ENCODE assay signal across 9 mouse cellular contexts in the genomic region with DNA sequence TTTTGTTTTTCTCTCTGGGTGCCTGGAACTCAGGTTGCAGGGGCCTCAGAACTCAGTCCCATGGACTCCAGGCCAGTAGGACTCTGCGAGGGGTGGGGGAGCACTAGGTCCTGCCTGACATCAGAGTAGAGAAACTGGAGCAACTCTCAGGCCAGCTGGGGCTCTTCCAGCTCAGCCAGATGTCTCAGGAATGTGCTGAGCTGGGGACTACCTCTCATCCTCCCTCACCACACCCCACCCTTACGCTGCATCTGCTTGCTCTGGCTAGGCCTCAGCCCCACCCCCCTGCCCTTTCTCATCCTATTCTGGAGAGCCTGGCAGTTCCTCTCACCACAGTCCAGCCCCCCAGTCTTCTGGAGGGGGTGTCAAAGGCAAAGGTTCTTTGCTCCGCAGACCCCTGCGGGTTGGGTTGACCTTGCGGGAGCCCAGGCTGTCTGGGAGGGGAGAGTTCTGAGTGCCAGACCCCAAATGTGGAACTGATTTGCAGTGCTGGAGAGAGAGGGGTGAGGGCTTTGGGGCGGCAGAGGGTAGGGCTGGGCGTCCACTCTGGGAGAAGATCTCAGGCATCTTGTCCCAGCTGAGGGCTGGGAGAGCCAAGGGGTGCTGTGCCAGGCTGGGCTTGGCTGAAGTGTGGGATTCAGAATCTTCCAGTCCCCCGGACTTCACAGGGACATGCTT. TPM values are rescaled to one million over a fixed set of nuclear protein-coding genes. Genes with fewer than 3 reads are reported as not detected.
DNase-seq lines count a peak whose midpoint lies in the region; ATAC-seq lines count a peak whose summit lies in the region.
"Had no signal": no experiment of that assay in that cellular context is flagged by ENCODE, and none has a peak within 500 bp of the region (broad histone marks: within the 10 kb centered on the region; RNA-seq: fewer than 3 reads in every experiment).

No protein-coding gene starts in this region.

- no peak overlapping the region; the same call in 1 of the 2 replicates for H3K27ac ChIP-seq in midbrain, embryonic 10.5 days (replicated peaks)
- H3K27ac ChIP-seq in midbrain, embryonic 13.5 days, result no peak overlapping the region
- H3K27ac ChIP-seq in neural tube, embryonic 11.5 days (ENCODE audit: low read depth, low read length), result no peak overlapping the region
- H3K27ac ChIP-seq: macrophage had no signal

- peaks cover 31% of the 10 kb centered on the region for H3K27me3 ChIP-seq in midbrain, embryonic 10.5 days (ENCODE audit: low read depth, poor library complexity, severe bottlenecking)
- H3K27me3 ChIP-seq in midbrain, embryonic 13.5 days, result peaks cover 15% of the 10 kb centered on the region; the same call in 1 of the 2 replicates
- no peaks in the 10 kb centered on the region for H3K27me3 ChIP-seq in neural tube, embryonic 11.5 days (ENCODE audit: control insufficient read depth, insufficient read depth, low read length)

- no peaks in the 10 kb centered on the region for H3K36me3 ChIP-seq in midbrain, embryonic 10.5 days
- no peaks in the 10 kb centered on the region for H3K36me3 ChIP-seq in midbrain, embryonic 13.5 days
- no peaks in the 10 kb centered on the region for H3K36me3 ChIP-seq in neural tube, embryonic 11.5 days (ENCODE audit: control insufficient read depth, insufficient read depth, low read length)

- peaks cover 28% of the 10 kb centered on the region for H3K4me1 ChIP-seq in midbrain, embryonic 10.5 days
- peaks cover 12% of the 10 kb centered on the region for H3K4me1 ChIP-seq in midbrain, embryonic 13.5 days (replicated peaks)
- H3K4me1 ChIP-seq in neural tube, embryonic 11.5 days (ENCODE audit: control insufficient read depth, insufficient read depth, low read length), result no peaks in the 10 kb centered on the region; the same call in 1 of the 2 replicates

- no peak overlapping the region for H3K9ac ChIP-seq in midbrain, embryonic 13.5 days (replicated peaks)
- H3K9ac ChIP-seq in neural tube, embryonic 11.5 days (ENCODE audit: low read length), result no peak overlapping the region

- H3K9me3 ChIP-seq in midbrain, embryonic 10.5 days (replicated peaks), result no peaks in the 10 kb centered on the region
- no peaks in the 10 kb centered on the region for H3K9me3 ChIP-seq in midbrain, embryonic 13.5 days
- H3K9me3 ChIP-seq in neural tube, embryonic 11.5 days (ENCODE audit: control insufficient read depth, low read length), result no peaks in the 10 kb centered on the region

- H3K4me2 ChIP-seq in midbrain, embryonic 13.5 days (replicated peaks), result no peak overlapping the region
- H3K4me2 ChIP-seq in neural tube, embryonic 11.5 days (ENCODE audit: low read depth), result no peak overlapping the region

- ATAC-seq in midbrain, embryonic 13.5 days, result no peak
- no peak for ATAC-seq in neural tube, embryonic 11.5 days (ENCODE audit: insufficient read depth, low FRiP score, low TSS enrichment)

- DNase-seq in midbrain, embryonic 10.5 days (ENCODE audit: low spot score), result peak; percentile 33
- DNase-seq in forelimb bud, embryonic 11.5 days (ENCODE audit: low read depth, low spot score), result peak; percentile 67
- peak; percentile 76 for DNase-seq in kidney, adult 9 months
- DNase-seq in neural tube, embryonic 11.5 days (ENCODE audit: low spot score), result peak; percentile 28
- DNase-seq in right cerebral cortex, adult 2 months (ENCODE audit: low spot score in 2 of 2), result no peak
- no peak for DNase-seq in T-cell, adult 2 months (ENCODE audit: low spot score)
- no peak for DNase-seq in thymus, postnatal 0 days (ENCODE audit: low spot score)

- no peak overlapping the region for H3K4me3 ChIP-seq in midbrain, embryonic 10.5 days
- no peak overlapping the region for H3K4me3 ChIP-seq in midbrain, embryonic 13.5 days (replicated peaks)
- no peak overlapping the region for H3K4me3 ChIP-seq in neural tube, embryonic 11.5 days (ENCODE audit: low read depth, low read length)

- 40% methylated on average over 8 of the region's 8 CpGs for WGBS in midbrain, embryonic 10.5 days
- WGBS in midbrain, embryonic 13.5 days, result 54% methylated on average over 8 of the region's 8 CpGs
- WGBS in neural tube, embryonic 11.5 days, result 38% methylated on average over 8 of the region's 8 CpGs

RNA-seq across cellular contexts. Expression of a gene that starts 11.4 kb away (rescaled TPM):
- polyA plus RNA-seq in midbrain, embryonic 10.5 days (2016; fragmentation: Nextera tagmentation; extraction: Ambion mirVana), result 0.96 and 1.6 TPM in 2 replicates
- 0.98 and 1.2 TPM in 2 replicates for polyA plus RNA-seq in midbrain, embryonic 13.5 days (2015; fragmentation: Nextera tagmentation; extraction: Ambion mirVana)
- polyA plus RNA-seq in neural tube, embryonic 11.5 days (2014; fragmentation: Nextera tagmentation; extraction: Ambion mirVana), result 1.6 and 2.0 TPM in 2 replicates
- polyA plus RNA-seq in thymus, postnatal 0 days (2015; fragmentation: Nextera tagmentation; extraction: Ambion mirVana), result 1.5 TPM in 2 replicates

RNA-seq across cellular contexts. Expression of a gene that starts 37.2 kb away (rescaled TPM):
- 28.3 and 35.0 TPM in 2 replicates for polyA plus RNA-seq in midbrain, embryonic 10.5 days (2016; fragmentation: Nextera tagmentation; extraction: Ambion mirVana)
- 21.4 and 26.4 TPM in 2 replicates for polyA plus RNA-seq in midbrain, embryonic 13.5 days (2015; fragmentation: Nextera tagmentation; extraction: Ambion mirVana)
- polyA plus RNA-seq in neural tube, embryonic 11.5 days (2014; fragmentation: Nextera tagmentation; extraction: Ambion mirVana), result 34.6 and 37.7 TPM in 2 replicates
- 70.9 and 81.0 TPM in 2 replicates for polyA plus RNA-seq in thymus, postnatal 0 days (2015; fragmentation: Nextera tagmentation; extraction: Ambion mirVana)

Comparison
In these comparisons a context has a peak if more than half of its experiments do, and no peak if none do; other contexts are left out.
1. DNase-seq: peak in midbrain, embryonic 10.5 days (single experiment), forelimb bud, embryonic 11.5 days (single experiment), kidney, adult 9 months (single experiment) and neural tube, embryonic 11.5 days (single experiment); none in right cerebral cortex, adult 2 months (0 of 2), T-cell, adult 2 months (single experiment) and thymus, postnatal 0 days (single experiment).